Mouse (Mus musculus) MEL (cell line): ENCODE data around the gene Nop10. TPM values are rescaled to one million over a fixed set of nuclear protein-coding genes. Genes with fewer than 3 reads are reported as not detected.

ENCODE experiments used
- DNase-seq: peaks from one replicate; pipeline ENCODE4 v3.0.0; 2011; ENCODE audit warnings: low read depth, low spot score
- H3K27ac ChIP-seq: 2 replicates; pipeline ENCODE4 v1.5.1; 2012; ENCODE audit warnings: low read depth, mild to moderate bottlenecking, control low read depth, low read length, moderate library complexity; ENCODE audit not compliant: control insufficient read depth
- H3K27me3 ChIP-seq, 2 experiments: fragments of 150-350 bp in 1 of 2; sonication (generic) in 1 of 2; 2 replicates each; pipeline ENCODE4 v1.6.1; 2012; ENCODE audit warnings: low read length in 2 of 2, mild to moderate bottlenecking in 2 of 2, improper control_type of control experiment in 1 of 2, moderate library complexity in 1 of 2; ENCODE audit not compliant: insufficient read depth in 2 of 2, control insufficient read depth in 1 of 2
- H3K36me3 ChIP-seq, 2 experiments: 2 replicates each; pipeline ENCODE4 v1.6.1; 2012 to 2014; ENCODE audit warnings: low read length in 2 of 2, improper control_type of control experiment in 1 of 2, inconsistent platforms in 1 of 2, mild to moderate bottlenecking in 1 of 2; ENCODE audit not compliant: insufficient read depth in 2 of 2, control insufficient read depth in 1 of 2
- H3K4me1 ChIP-seq, 2 experiments: fragments of 150-350 bp in 1 of 2; sonication (generic) in 1 of 2; 2 replicates each; pipeline ENCODE4 v1.6.1; 2012; ENCODE audit warnings: low read length in 2 of 2, improper control_type of control experiment in 1 of 2, mild to moderate bottlenecking in 1 of 2; ENCODE audit not compliant: insufficient read depth in 2 of 2, control insufficient read depth in 1 of 2
- H3K4me3 ChIP-seq, 2 experiments: fragments of 150-350 bp in 1 of 2; sonication (generic) in 1 of 2; 2 replicates each; pipeline ENCODE4 v1.5.1; 2012; ENCODE audit warnings: low read depth in 2 of 2, low read length in 2 of 2, mild to moderate bottlenecking in 2 of 2, moderate library complexity in 2 of 2, control low read depth in 1 of 2, improper control_type of control experiment in 1 of 2; ENCODE audit not compliant: control insufficient read depth in 1 of 2, insufficient read depth in 1 of 2
- H3K79me2 ChIP-seq: 2 replicates; pipeline ENCODE4 v1.6.1; 2012; ENCODE audit warnings: mild to moderate bottlenecking, low read length, moderate library complexity; ENCODE audit not compliant: control insufficient read depth, poor library complexity, insufficient read depth
- H3K9ac ChIP-seq: 2 replicates; pipeline ENCODE4 v1.6.1; 2012; ENCODE audit warnings: low read depth, mild to moderate bottlenecking, control low read depth, low read length, moderate library complexity; ENCODE audit not compliant: control insufficient read depth, poor library complexity, severe bottlenecking
- H3K9me3 ChIP-seq: fragments of 150-350 bp; sonication (generic); replicated peaks from 2 replicates; pipeline ENCODE4 v1.6.1; 2012; ENCODE audit warnings: mild to moderate bottlenecking, low read length, improper control_type of control experiment, moderate library complexity; ENCODE audit not compliant: insufficient read depth
- CHD2 ChIP-seq: IDR thresholded peaks from 2 replicates; pipeline ENCODE4 v1.6.1; 2011; ENCODE audit warnings: low read length, improper control_type of control experiment
- CTCF ChIP-seq, 3 experiments: IDR thresholded peaks in 2 of 3; conservative IDR thresholded peaks in 1 of 3; 2 replicates each; pipeline ENCODE4 v1.5.1; 2011 to 2012; ENCODE audit warnings: low read length in 3 of 3, low read depth in 2 of 3, mild to moderate bottlenecking in 2 of 3, improper control_type of control experiment in 1 of 3, inconsistent platforms in 1 of 3, mixed read lengths in 1 of 3, moderate library complexity in 1 of 3; ENCODE audit not compliant: control insufficient read depth in 1 of 3, insufficient read depth in 1 of 3, poor library complexity in 1 of 3, severe bottlenecking in 1 of 3
- E2F4 ChIP-seq: IDR thresholded peaks from 2 replicates; pipeline ENCODE4 v1.6.1; 2011; ENCODE audit warnings: low read depth, low read length, improper control_type of control experiment, borderline replicate concordance
- ELF1 ChIP-seq: IDR thresholded peaks from 2 replicates; pipeline ENCODE4 v1.6.1; 2014; ENCODE audit warnings: low read depth, mild to moderate bottlenecking, inconsistent platforms, low read length, improper control_type of control experiment, moderate library complexity
- EP300 ChIP-seq, 2 experiments: IDR thresholded peaks; 2 replicates each; pipeline ENCODE4 v1.6.1; 2011; ENCODE audit warnings: improper control_type of control experiment in 2 of 2, low read length in 2 of 2, low read depth in 1 of 2, mild to moderate bottlenecking in 1 of 2
- ETS1 ChIP-seq: IDR thresholded peaks from 2 replicates; pipeline ENCODE4 v1.6.1; 2012; ENCODE audit warnings: low read depth, mild to moderate bottlenecking, inconsistent platforms, low read length, improper control_type of control experiment, moderate library complexity
- GABPA ChIP-seq: IDR thresholded peaks from 2 replicates; pipeline ENCODE4 v1.6.1; 2012; ENCODE audit warnings: low read depth, mild to moderate bottlenecking, inconsistent platforms, low read length, improper control_type of control experiment, moderate library complexity
- HCFC1 ChIP-seq: IDR thresholded peaks from 2 replicates; pipeline ENCODE4 v1.6.1; 2012; ENCODE audit warnings: low read depth, mild to moderate bottlenecking, inconsistent platforms, low read length, improper control_type of control experiment, moderate library complexity
- JUND ChIP-seq: IDR thresholded peaks from 2 replicates; pipeline ENCODE4 v1.6.1; 2011; ENCODE audit warnings: low read depth, mild to moderate bottlenecking, improper control_type of control experiment, low read length
- KAT2A ChIP-seq: conservative IDR thresholded peaks from 2 replicates; pipeline ENCODE4 v1.6.1; 2012; ENCODE audit warnings: low read depth, low read length, improper control_type of control experiment, inconsistent platforms
- MAFK ChIP-seq: IDR thresholded peaks from 2 replicates; pipeline ENCODE4 v1.6.1; 2011; ENCODE audit warnings: low read depth, mild to moderate bottlenecking, low read length, improper control_type of control experiment, borderline replicate concordance
- MEF2A ChIP-seq: IDR thresholded peaks from 2 replicates; pipeline ENCODE4 v1.6.1; 2014; ENCODE audit warnings: low read depth, mild to moderate bottlenecking, inconsistent platforms, low read length, improper control_type of control experiment; ENCODE audit not compliant: poor library complexity, insufficient replicate concordance, severe bottlenecking; ENCODE audit errors: extremely low read depth
- MXI1 ChIP-seq: IDR thresholded peaks from 2 replicates; pipeline ENCODE4 v1.6.1; 2011; ENCODE audit warnings: mild to moderate bottlenecking, low read depth, low read length, improper control_type of control experiment
- NELFE ChIP-seq: IDR thresholded peaks from 2 replicates; pipeline ENCODE4 v1.6.1; 2011; ENCODE audit warnings: low read depth, low read length, improper control_type of control experiment
- NRF1 ChIP-seq: IDR thresholded peaks from 2 replicates; pipeline ENCODE4 v1.6.1; 2014; ENCODE audit warnings: low read depth, mild to moderate bottlenecking, inconsistent platforms, low read length, improper control_type of control experiment, moderate library complexity; ENCODE audit not compliant: poor library complexity, insufficient read depth, severe bottlenecking
- POLR2A ChIP-seq, 2 experiments: IDR thresholded peaks; 2 replicates each; pipeline ENCODE4 v1.6.1; 2011 to 2012; ENCODE audit warnings: low read length in 2 of 2, mild to moderate bottlenecking in 2 of 2, control low read depth in 1 of 2, improper control_type of control experiment in 1 of 2, low read depth in 1 of 2, moderate library complexity in 1 of 2; ENCODE audit not compliant: control insufficient read depth in 1 of 2, insufficient read depth in 1 of 2, poor library complexity in 1 of 2
- POLR2AphosphoS5 ChIP-seq: IDR thresholded peaks from 2 replicates; pipeline ENCODE4 v1.6.1; 2012; ENCODE audit warnings: low read depth, borderline replicate concordance, mild to moderate bottlenecking, inconsistent platforms, low read length, moderate library complexity, mixed read lengths
- RCOR1 ChIP-seq: IDR thresholded peaks from 2 replicates; pipeline ENCODE4 v1.6.1; 2012; ENCODE audit warnings: low read depth, mild to moderate bottlenecking, inconsistent platforms, low read length, improper control_type of control experiment
- SIN3A ChIP-seq: IDR thresholded peaks from 2 replicates; pipeline ENCODE4 v1.6.1; 2012; ENCODE audit warnings: low read length, improper control_type of control experiment, inconsistent platforms
- SMC3 ChIP-seq: IDR thresholded peaks from 2 replicates; pipeline ENCODE4 v1.6.1; 2011; ENCODE audit warnings: low read depth, low read length, improper control_type of control experiment
- TAL1 ChIP-seq: IDR thresholded peaks from 2 replicates; pipeline ENCODE4 v1.6.1; 2012; ENCODE audit warnings: mild to moderate bottlenecking, inconsistent platforms, low read length, moderate library complexity, mixed read lengths
- ZC3H11A ChIP-seq: IDR thresholded peaks from 2 replicates; pipeline ENCODE4 v1.6.1; 2012; ENCODE audit warnings: low read depth, mild to moderate bottlenecking, inconsistent platforms, low read length, improper control_type of control experiment
- ZKSCAN1 ChIP-seq: IDR thresholded peaks from 2 replicates; pipeline ENCODE4 v1.6.1; 2012; ENCODE audit warnings: low read depth, mild to moderate bottlenecking, inconsistent platforms, low read length, improper control_type of control experiment, moderate library complexity
- ZNF384 ChIP-seq: IDR thresholded peaks from 2 replicates; pipeline ENCODE4 v1.6.1; 2012; ENCODE audit warnings: low read depth, mild to moderate bottlenecking, inconsistent platforms, low read length, improper control_type of control experiment
- polyA plus RNA-seq, 2 experiments: library from polyadenylated mRNA; stranded (reverse) in 1 of 2; unstranded in 1 of 2; fragments of >175 nt in 1 of 2; fragments of >200 nt in 1 of 2; gene quantifications; 2 replicates each; pipeline versions ENCODE4 v1.2.1 to v1.2.4; 2012; ENCODE audit warnings: low replicate concordance in 2 of 2, low read depth in 1 of 2; ENCODE audit not compliant: insufficient read length in 2 of 2, insufficient read depth in 1 of 2, missing spikeins in 1 of 2
- total RNA-seq: library from RNA; depleted of rRNA; stranded (reverse); fragments of 300-350 nt; gene quantifications from 2 replicates; pipeline ENCODE4 v1.2.3, GENCODE M21; 2012

Gene Nop10
- total and polyA plus RNA-seq, 3 experiments, result 253 to 275 TPM; not detected in 1

GRCm38 (mm10) chr2:112262779-112263295 lies 1.1 kb downstream of the Nop10 start (continued):
- TF ChIP-seq NELFE (no peak), NRF1 (no peak), GABPA (no peak), KAT2A (no peak), RCOR1 (no peak), ZNF384 (peak; percentile 62; the same call in 1 of the 2 replicates), TAL1 (no peak), SMC3 (peak; percentile 76), ZC3H11A (peak; percentile 62), ELF1 (no peak), POLR2AphosphoS5 (no peak), EP300 (IDR thresholded peaks at IDR 0.05; ENCODE audit: low read depth in 1 of 2, low read length in 2 of 2) (no peak), CTCF (IDR thresholded peaks at IDR 0.05 in 2 of 3, conservative IDR thresholded peaks at IDR 0.05 in 1 of 3; ENCODE audit: control insufficient read depth in 1 of 3, insufficient read depth in 1 of 3, low read depth in 2 of 3, low read length in 3 of 3, poor library complexity in 1 of 3, severe bottlenecking in 1 of 3) (peak; percentile 21 to 81 (median 38); a peak in 5 of 6 replicates), SIN3A (peak; percentile 67)
- TF ChIP-seq, all 39 proteins: peak for 10

- Histone ChIP-seq H3K36me3 (peaks cover 3 to 22% of the 10 kb centered on the region in 2 experiments; a peak in 3 of 4 replicates), H3K4me1 (peaks cover 10 to 14% of the 10 kb centered on the region in 2 experiments), H3K9ac (no peak overlapping the region; the same call in 1 of the 2 replicates), H3K4me3 (no peak overlapping the region), H3K9me3 (no peaks in the 10 kb centered on the region), H3K79me2 (peaks cover 35% of the 10 kb centered on the region), H3K27me3 (no peaks in the 10 kb centered on the region), H3K27ac (no peak overlapping the region)
- no peak for DNase-seq
- TF ChIP-seq ZNF384 (0 out of 2 replicates have a peak, but pooled peaks have one; percentile 12), SMC3 (no peak)
Measured at GRCm38 (mm10) chr2:112264364-112264763, 2.6 kb downstream of the Nop10 start.

GRCm38 (mm10) chr2:112265448-112266241 lies 3.9 kb downstream of the Nop10 start, which contains the start of gene Slc12a6:
Gene Slc12a6 (plus strand): TSS chr2:112265825.
- peak within 1 kb of the TSS; percentile 66 to 75 for H3K4me3 ChIP-seq
- peaks cover 3 to 30% of the 10 kb centered on the region in 2 experiments; a peak in 3 of 4 replicates for H3K36me3 ChIP-seq
- H3K4me1 ChIP-seq, result peaks cover 19% of the 10 kb centered on the region in 2 experiments
- H3K27ac ChIP-seq, result peak within 1 kb of the TSS; percentile 92
- peak; percentile 98 for DNase-seq
- H3K9me3 ChIP-seq, result no peaks in the 10 kb centered on the region
- H3K9ac ChIP-seq, result peak within 1 kb of the TSS; percentile 75
- H3K27me3 ChIP-seq, result no peaks in the 10 kb centered on the region
- peaks cover 38% of the 10 kb centered on the region for H3K79me2 ChIP-seq
- TF ChIP-seq POLR2A (IDR thresholded peaks at IDR 0.05; ENCODE audit: control insufficient read depth in 1 of 2, insufficient read depth in 1 of 2, low read depth in 1 of 2, low read length in 2 of 2, poor library complexity in 1 of 2) (peak; percentile 31 to 68; a peak in 1 of 4 replicates), ZKSCAN1 (no peak), ZNF384 (no peak), POLR2AphosphoS5 (no peak), HCFC1 (peak; percentile 99), MEF2A (peak; percentile 49; the same call in 1 of the 2 replicates), E2F4 (peak; percentile 90; the same call in 1 of the 2 replicates), ZC3H11A (no peak), KAT2A (peak; percentile 86; the same call in 1 of the 2 replicates), TAL1 (no peak), ETS1 (peak; percentile 89), JUND (no peak), MAFK (no peak), CHD2 (no peak), MXI1 (peak; percentile 89), SMC3 (0 out of 2 replicates have a peak, but pooled peaks have one; percentile 1), CTCF (IDR thresholded peaks at IDR 0.05 in 2 of 3, conservative IDR thresholded peaks at IDR 0.05 in 1 of 3; ENCODE audit: control insufficient read depth in 1 of 3, insufficient read depth in 1 of 3, low read depth in 2 of 3, low read length in 3 of 3, poor library complexity in 1 of 3, severe bottlenecking in 1 of 3) (peak in 1 of 3 experiments; percentile 21; a peak in 2 of 6 replicates)
